Mouse (Mus musculus): ENCODE measurements at regions not wholly inside any gene's neighbourhood (a gene's known extent, or its start where the extent isn't known, plus 50 kb on each side); places are given as distances from the start of the nearest gene placed in this dataset.

DNA sequence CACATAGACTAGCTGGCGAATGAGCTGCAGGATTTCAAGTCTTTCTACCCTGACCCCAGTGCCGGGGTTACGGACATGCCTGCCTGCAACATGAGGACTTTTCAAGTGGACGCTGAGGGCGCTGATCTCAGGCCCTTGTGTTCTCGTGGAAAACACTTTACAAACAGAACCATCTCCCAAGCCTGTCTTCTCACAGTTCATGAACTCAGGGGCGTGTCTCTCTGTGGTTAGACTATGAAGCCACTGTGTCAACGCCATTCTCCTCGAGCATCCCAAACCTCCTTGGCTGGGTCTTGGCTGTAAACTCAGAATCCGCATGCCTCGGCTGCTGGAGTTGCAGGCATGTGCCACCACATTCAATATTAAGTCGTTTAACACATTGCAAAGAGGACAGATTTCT is 284.9 kb upstream of the 4930412O13Rik start:
- H3K4me2 ChIP-seq, result no peak overlapping the region
- H3K36me3 ChIP-seq, result no peaks in the 10 kb centered on the region
- H3K27ac ChIP-seq (replicated peaks), result no peak overlapping the region
- ATAC-seq (ENCODE audit: extremely low read depth, insufficient number of reproducible peaks, low FRiP score, low TSS enrichment), result no peak
- H3K9me3 ChIP-seq, result no peaks in the 10 kb centered on the region
- H3K4me1 ChIP-seq, result 0 out of 2 replicates have a peak, but pooled peaks cover 3% of the 10 kb centered on the region
- H3K4me3 ChIP-seq, result no peak overlapping the region
- 50% methylated on average over 12 of the region's 12 CpGs for WGBS
- H3K27me3 ChIP-seq (replicated peaks), result no peaks in the 10 kb centered on the region
- no peak overlapping the region for H3K9ac ChIP-seq

DNA sequence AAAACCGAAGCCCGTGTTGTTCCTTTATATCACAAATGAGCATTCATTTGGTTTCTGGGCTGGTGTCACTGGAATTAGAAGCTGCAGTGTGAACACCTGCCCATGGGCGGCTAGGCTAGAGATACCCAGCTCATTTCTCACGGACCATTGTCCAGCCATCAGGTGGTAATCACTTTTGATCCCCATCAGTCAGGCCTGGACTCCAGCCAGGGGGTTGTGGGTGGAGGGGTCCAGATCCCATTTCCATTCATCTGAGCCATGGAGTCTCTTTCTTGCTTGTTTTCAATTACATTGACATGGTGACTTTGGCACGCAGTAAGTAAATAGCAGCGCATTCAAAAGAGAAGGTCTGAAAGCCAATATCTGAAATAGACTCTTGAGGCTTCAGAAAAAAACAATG is 276.1 kb upstream of the 4930412O13Rik start:
- Histone ChIP-seq H3K27ac (replicated peaks) (no peak overlapping the region), H3K4me1 (no peaks in the 10 kb centered on the region), H3K9ac (no peak overlapping the region), H3K4me2 (no peak overlapping the region), H3K36me3 (no peaks in the 10 kb centered on the region), H3K9me3 (no peaks in the 10 kb centered on the region), H3K27me3 (replicated peaks) (no peaks in the 10 kb centered on the region), H3K4me3 (no peak overlapping the region)
- 74% methylated on average over 6 of the region's 6 CpGs for WGBS
- no peak for ATAC-seq (ENCODE audit: extremely low read depth, insufficient number of reproducible peaks, low FRiP score, low TSS enrichment)

DNA sequence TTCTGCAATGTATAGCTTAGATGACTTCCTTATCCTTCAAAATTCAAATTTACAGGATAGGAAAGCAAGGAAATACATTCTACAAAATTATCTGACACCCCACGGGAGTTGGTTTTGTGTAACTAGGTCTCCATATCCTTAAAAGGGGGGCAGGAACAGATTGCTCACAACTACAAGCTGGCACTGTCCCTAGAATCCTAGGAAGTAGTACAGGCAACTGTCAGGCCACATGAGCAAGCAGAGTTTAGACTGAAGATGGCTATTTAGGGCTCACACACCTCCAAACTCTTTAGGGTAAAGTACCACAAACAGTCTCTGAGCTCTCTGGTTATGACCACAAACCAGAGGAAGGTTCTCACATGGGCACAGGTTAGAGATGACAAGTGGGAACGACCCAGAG is 273.5 kb upstream of the 4930412O13Rik start:
- H3K36me3 ChIP-seq, result no peaks in the 10 kb centered on the region
- ATAC-seq (ENCODE audit: extremely low read depth, insufficient number of reproducible peaks, low FRiP score, low TSS enrichment), result no peak
- H3K27me3 ChIP-seq (replicated peaks), result no peaks in the 10 kb centered on the region
- H3K9ac ChIP-seq, result no peak overlapping the region
- no peak overlapping the region for H3K27ac ChIP-seq (replicated peaks)
- no peak overlapping the region for H3K4me3 ChIP-seq
- WGBS, result 54% methylated on average over 2 of the region's 2 CpGs
- no peaks in the 10 kb centered on the region for H3K9me3 ChIP-seq
- H3K4me2 ChIP-seq, result no peak overlapping the region
- H3K4me1 ChIP-seq, result no peaks in the 10 kb centered on the region

DNA sequence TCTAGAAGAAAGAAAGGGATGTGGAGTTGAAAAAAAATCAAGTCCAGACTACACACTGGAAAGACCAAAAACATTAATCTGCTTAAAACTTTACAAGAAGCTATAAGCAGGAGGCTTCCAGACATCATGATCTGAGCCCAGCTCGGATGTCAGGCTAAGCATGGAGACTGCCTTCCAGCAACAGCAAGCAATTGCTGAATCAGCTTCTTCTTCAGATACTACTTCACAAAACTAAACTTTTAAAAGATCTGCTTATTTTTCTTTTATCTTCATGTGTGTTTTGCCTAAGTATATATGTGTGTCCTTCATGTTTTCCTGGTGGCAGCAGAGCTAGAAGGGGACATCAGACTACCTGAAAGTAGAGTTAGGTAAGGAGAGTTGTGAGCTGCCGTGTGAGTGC is 266.6 kb upstream of the 4930412O13Rik start:
- Histone ChIP-seq H3K27ac (replicated peaks) (no peak overlapping the region), H3K4me1 (no peaks in the 10 kb centered on the region), H3K36me3 (no peaks in the 10 kb centered on the region), H3K27me3 (replicated peaks) (no peaks in the 10 kb centered on the region), H3K9ac (no peak overlapping the region), H3K4me2 (no peak overlapping the region), H3K9me3 (no peaks in the 10 kb centered on the region), H3K4me3 (no peak overlapping the region)
- no peak for ATAC-seq (ENCODE audit: extremely low read depth, insufficient number of reproducible peaks, low FRiP score, low TSS enrichment)
- 65% methylated on average over 2 of the region's 2 CpGs for WGBS

DNA sequence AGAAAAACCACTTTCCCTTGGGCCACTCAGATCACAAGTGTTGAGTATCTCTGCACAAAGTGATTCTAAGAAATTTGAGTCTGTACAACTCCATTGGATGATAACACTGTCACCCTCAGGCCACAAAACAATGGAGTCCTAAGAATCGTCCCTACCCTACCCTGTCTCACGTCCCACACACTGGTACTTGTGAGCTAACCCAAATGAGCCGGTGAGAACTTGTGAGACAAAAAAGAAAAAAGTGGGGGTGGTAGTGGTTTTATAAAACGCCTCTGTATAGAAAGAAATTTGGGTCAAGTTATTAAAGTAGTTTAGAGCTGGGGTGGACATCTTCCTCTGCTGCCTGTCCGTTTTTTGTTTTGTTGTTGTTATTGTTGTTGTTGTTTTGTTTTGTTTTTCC is 264.8 kb upstream of the 4930412O13Rik start:
- no peak for ATAC-seq (ENCODE audit: extremely low read depth, insufficient number of reproducible peaks, low FRiP score, low TSS enrichment)
- Histone ChIP-seq H3K4me2 (no peak overlapping the region), H3K9me3 (no peaks in the 10 kb centered on the region), H3K9ac (no peak overlapping the region), H3K27ac (replicated peaks) (no peak overlapping the region), H3K4me1 (peaks cover 5% of the 10 kb centered on the region; the same call in 1 of the 2 replicates), H3K4me3 (no peak overlapping the region), H3K36me3 (no peaks in the 10 kb centered on the region), H3K27me3 (replicated peaks) (no peaks in the 10 kb centered on the region)
- 68% methylated on average over 5 of the region's 5 CpGs for WGBS

DNA sequence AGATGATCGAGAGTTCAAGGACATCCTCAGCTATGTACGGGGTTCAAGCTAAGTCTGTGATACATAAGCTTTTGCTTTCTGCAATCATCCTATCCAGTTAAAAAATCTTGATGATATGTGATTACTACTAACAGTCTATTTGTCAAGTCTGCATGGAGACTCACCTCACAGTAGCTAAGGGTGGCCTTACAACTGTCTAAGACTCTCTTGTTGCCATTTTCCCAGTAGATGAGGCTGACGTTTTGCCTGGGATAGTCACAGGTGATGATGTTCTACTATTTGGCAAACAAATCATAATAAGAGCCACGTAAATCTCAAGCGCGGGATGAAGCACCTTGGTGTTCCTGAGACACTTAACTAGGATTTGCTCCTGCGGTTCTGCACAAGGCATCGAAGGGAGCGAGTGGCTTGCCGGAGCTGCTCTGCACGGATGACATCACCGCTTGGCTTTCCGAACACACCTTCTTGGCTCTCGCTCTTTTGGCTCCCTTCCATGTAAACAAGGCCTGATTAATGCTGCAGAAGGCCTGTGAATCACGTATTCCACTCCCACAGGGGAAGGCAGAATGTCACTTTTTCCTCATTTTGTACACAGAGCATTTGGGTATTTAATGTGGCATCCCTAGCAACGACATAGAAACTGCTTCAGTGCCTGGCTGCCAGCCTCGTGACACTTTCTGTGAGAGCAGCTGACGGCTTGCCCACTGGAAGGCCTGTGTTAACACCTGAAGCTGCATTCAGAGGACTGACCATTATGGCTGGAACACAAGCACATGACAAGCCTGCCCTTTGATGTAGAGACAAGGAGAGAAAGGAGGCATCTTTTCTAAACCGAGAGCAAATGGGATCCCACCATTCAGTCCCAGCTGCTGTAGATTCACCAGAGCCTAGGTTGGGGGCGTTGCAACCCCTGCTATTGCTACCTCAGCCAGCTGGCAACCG is 260.5 kb upstream of the 4930412O13Rik start:
- Histone ChIP-seq H3K4me2 (peak overlapping the region; percentile 17; the same call in 1 of the 2 replicates), H3K27ac (replicated peaks) (no peak overlapping the region), H3K9ac (no peak overlapping the region), H3K4me1 (peaks cover 5% of the 10 kb centered on the region; the same call in 1 of the 2 replicates), H3K27me3 (replicated peaks) (no peaks in the 10 kb centered on the region), H3K36me3 (no peaks in the 10 kb centered on the region), H3K9me3 (no peaks in the 10 kb centered on the region), H3K4me3 (no peak overlapping the region)
- 62% methylated on average over 21 of the region's 21 CpGs for WGBS
- no peak for ATAC-seq (ENCODE audit: extremely low read depth, insufficient number of reproducible peaks, low FRiP score, low TSS enrichment)

DNA sequence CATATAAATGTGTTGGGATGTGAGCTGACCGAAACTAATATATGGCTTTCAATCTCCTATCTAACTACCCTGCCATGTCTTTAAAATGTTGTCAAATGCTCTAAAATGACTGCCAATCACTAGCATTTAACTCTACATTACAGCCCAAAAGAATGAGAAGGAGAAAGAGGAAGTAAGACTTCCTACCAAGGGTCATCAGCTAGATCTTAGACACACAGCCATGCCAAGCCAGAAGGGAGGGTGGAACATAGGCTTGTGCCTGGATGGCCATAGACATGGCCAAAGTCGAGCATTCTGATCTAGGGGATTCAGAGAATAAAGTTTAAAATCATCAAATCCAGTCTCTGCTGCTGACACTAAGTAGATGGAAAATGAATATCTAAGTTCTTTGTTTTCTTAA is 257.4 kb upstream of the 4930412O13Rik start:
- H3K36me3 ChIP-seq, result no peaks in the 10 kb centered on the region
- 74% methylated on average over 2 of the region's 2 CpGs for WGBS
- H3K27ac ChIP-seq (replicated peaks), result no peak overlapping the region

DNA sequence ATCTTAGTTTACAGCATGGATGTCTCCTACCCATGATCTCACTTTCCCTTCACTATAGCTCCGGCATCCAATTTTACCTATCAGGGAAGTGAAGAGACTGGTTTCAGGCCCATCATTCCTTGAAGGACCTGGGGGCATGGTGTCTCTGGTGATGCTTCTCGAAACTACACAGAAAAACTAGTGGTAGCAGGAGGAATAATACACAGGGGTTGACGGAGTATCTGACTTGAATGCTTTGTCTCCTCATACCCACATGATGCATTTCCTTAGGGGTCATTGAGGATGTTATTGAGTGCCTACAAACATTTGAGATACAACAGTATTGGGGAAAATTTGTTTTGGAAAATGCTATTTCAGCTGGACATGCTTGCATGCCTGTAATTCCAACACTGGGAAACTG is 253.0 kb upstream of the 4930412O13Rik start:
- Histone ChIP-seq H3K27ac (replicated peaks) (no peak overlapping the region), H3K9ac (no peak overlapping the region), H3K4me2 (no peak overlapping the region), H3K9me3 (no peaks in the 10 kb centered on the region), H3K36me3 (no peaks in the 10 kb centered on the region), H3K4me1 (no peaks in the 10 kb centered on the region), H3K4me3 (no peak overlapping the region), H3K27me3 (replicated peaks) (no peaks in the 10 kb centered on the region)
- 75% methylated on average over 3 of the region's 3 CpGs for WGBS
- ATAC-seq (ENCODE audit: extremely low read depth, insufficient number of reproducible peaks, low FRiP score, low TSS enrichment), result no peak

More for the DNA sequence above, 257.4 kb upstream of the 4930412O13Rik start:
- Histone ChIP-seq H3K9me3 (no peaks in the 10 kb centered on the region), H3K9ac (no peak overlapping the region), H3K4me2 (no peak overlapping the region), H3K27me3 (replicated peaks) (no peaks in the 10 kb centered on the region), H3K4me3 (no peak overlapping the region), H3K4me1 (peaks cover 5% of the 10 kb centered on the region; the same call in 1 of the 2 replicates)
- no peak for ATAC-seq (ENCODE audit: extremely low read depth, insufficient number of reproducible peaks, low FRiP score, low TSS enrichment)

DNA sequence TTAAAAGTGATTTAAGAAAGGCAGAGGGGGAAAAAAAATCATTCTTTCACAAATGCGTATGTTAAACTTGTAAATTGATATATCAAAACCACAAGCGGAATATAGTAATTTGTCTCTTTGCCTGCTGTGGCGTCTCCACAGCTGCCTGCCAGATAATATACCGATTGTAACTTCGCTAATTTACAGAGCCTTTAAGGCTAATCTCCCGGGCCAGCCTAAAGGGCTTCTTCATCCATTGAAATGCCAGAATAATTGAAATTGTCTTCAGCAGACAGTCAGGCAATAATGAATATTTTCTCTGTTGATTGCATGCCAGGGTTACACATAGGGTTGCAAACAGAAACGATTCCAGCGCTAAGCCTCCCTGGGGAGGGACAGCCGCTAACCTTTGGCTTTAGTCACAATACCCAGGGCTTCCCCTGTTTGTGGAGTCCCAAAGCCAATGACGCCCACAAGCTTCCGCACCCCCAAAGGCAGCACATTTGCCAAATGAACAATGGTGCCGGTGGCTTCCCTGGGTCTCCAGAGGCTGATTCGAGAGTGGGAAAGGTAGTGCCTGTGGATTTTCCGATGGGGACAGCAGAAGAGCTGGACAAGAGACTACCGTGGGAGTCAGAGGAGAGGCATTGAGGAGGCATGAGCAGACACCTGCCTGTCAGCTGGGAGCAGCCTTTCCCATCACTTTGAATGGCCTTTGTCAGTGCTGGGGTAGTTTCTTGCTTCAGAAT is 248.2 kb upstream of the 4930412O13Rik start:
- no peaks in the 10 kb centered on the region for H3K4me1 ChIP-seq
- H3K27me3 ChIP-seq (replicated peaks), result 0 out of 2 replicates have a peak, but pooled peaks cover 3% of the 10 kb centered on the region
- no peaks in the 10 kb centered on the region for H3K9me3 ChIP-seq
- H3K27ac ChIP-seq (replicated peaks), result no peak overlapping the region
- no peak overlapping the region for H3K4me3 ChIP-seq
- H3K4me2 ChIP-seq, result no peak overlapping the region
- no peak for ATAC-seq (ENCODE audit: extremely low read depth, insufficient number of reproducible peaks, low FRiP score, low TSS enrichment)
- WGBS, result 51% methylated on average over 15 of the region's 15 CpGs
- H3K9ac ChIP-seq, result no peak overlapping the region
- H3K36me3 ChIP-seq, result no peaks in the 10 kb centered on the region

DNA sequence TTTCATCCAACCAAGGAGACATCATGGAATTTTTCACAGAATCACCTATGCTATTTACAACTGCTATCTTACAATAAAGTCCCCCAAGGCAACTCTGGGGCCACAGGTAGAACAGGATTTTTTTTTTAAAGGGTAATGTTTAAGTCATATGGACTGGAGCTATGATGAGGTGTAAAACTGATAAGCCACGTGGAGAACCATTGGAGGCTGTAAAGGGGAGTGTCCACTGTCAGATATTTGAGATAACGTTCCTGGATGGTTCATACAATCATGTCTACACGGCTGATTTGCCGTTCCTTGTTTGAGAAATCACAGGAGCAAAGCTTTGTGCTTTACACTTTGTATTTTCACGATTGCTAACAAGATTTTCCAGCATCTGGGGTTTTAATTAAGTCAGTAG is 241.8 kb upstream of the 4930412O13Rik start:
- no peak for ATAC-seq (ENCODE audit: extremely low read depth, insufficient number of reproducible peaks, low FRiP score, low TSS enrichment)
- 44% methylated on average over 5 of the region's 5 CpGs for WGBS
- Histone ChIP-seq H3K27ac (replicated peaks) (no peak overlapping the region), H3K4me3 (no peak overlapping the region), H3K36me3 (no peaks in the 10 kb centered on the region), H3K27me3 (replicated peaks) (no peaks in the 10 kb centered on the region), H3K9ac (no peak overlapping the region), H3K9me3 (no peaks in the 10 kb centered on the region), H3K4me1 (peaks cover 7% of the 10 kb centered on the region; the same call in 1 of the 2 replicates), H3K4me2 (no peak overlapping the region)

DNA sequence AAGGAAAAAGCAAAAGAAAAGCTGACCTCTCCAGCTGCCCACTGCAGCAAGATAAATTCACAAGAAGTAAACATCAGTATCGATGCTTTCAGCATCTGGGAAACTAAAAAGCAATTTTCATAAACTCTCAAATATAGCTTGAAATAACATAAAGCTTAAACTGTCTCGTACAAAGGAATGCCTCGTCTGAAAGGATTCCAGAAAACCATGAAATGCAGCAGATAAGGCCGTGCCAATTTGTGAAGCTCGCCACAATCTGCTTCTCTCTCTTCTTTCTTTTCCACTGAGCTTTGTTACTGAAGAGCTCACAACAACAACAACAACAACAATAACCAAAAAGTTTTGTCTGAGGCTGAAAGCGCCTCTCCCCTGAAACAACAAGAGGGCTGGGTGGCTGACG is 239.4 kb upstream of the 4930412O13Rik start:
- peaks cover 7% of the 10 kb centered on the region; the same call in 1 of the 2 replicates for H3K4me1 ChIP-seq
- peak overlapping the region; percentile 36 for H3K4me2 ChIP-seq
- no peaks in the 10 kb centered on the region for H3K27me3 ChIP-seq (replicated peaks)

More for the DNA sequence above, 239.4 kb upstream of the 4930412O13Rik start:
- no peaks in the 10 kb centered on the region for H3K9me3 ChIP-seq
- H3K9ac ChIP-seq, result no peak overlapping the region
- no peak overlapping the region for H3K27ac ChIP-seq (replicated peaks)
- 45% methylated on average over 7 of the region's 7 CpGs for WGBS
- ATAC-seq (ENCODE audit: extremely low read depth, insufficient number of reproducible peaks, low FRiP score, low TSS enrichment), result no peak
- H3K4me3 ChIP-seq, result no peak overlapping the region
- H3K36me3 ChIP-seq, result no peaks in the 10 kb centered on the region

Measured in heart, embryonic 13.5 days (tissue).